In genomic region chr11:69364376-69364775, GRCm38 (mm10) we compare ENCODE assay signal across 9 mouse cellular contexts. TPM values are rescaled to one million over a fixed set of nuclear protein-coding genes. Genes with fewer than 3 reads are reported as not detected.
DNase-seq lines count a peak whose midpoint lies in the region; ATAC-seq and TF ChIP-seq lines count a peak whose summit lies in the region.
"Had no signal": no experiment of that assay in that cellular context is flagged by ENCODE, and none has a peak within 500 bp of the region (broad histone marks: within the 10 kb centered on the region; RNA-seq: fewer than 3 reads in every experiment).

No protein-coding gene starts in this region.

- H3K27me3 ChIP-seq in liver, adult 2 months (ENCODE audit: control insufficient read depth, insufficient read depth, low read length) = no peaks in the 10 kb centered on the region
- no peaks in the 10 kb centered on the region for H3K27me3 ChIP-seq in hindbrain, embryonic 12.5 days
- H3K27me3 ChIP-seq in limb, embryonic 12.5 days = no peaks in the 10 kb centered on the region
- no peaks in the 10 kb centered on the region for H3K27me3 ChIP-seq in small intestine, adult 2 months (ENCODE audit: control insufficient read depth, insufficient read depth, low read length)

- ATAC-seq in hindbrain, embryonic 12.5 days (ENCODE audit: low FRiP score) = no peak
- ATAC-seq in limb, embryonic 12.5 days (ENCODE audit: insufficient number of reproducible peaks, insufficient read depth, low FRiP score, low TSS enrichment, low read depth) = no peak

- no peak for TF ChIP-seq POLR2A in liver, adult 2 months (IDR thresholded peaks at IDR 0.05; ENCODE audit: extremely low read depth, insufficient read depth, low read length)
- peak; percentile 45; the same call in 1 of the 2 replicates for TF ChIP-seq POLR2A in small intestine, adult 2 months (IDR thresholded peaks at IDR 0.05; ENCODE audit: low read depth, low read length)

- peak overlapping the region; percentile 63 for H3K4me2 ChIP-seq in hindbrain, embryonic 12.5 days (replicated peaks)
- peak overlapping the region; percentile 97 for H3K4me2 ChIP-seq in limb, embryonic 12.5 days

- WGBS in liver, adult 2 months = 9% methylated on average over 8 of the region's 8 CpGs
- WGBS in hindbrain, embryonic 12.5 days = 56% methylated on average over 8 of the region's 8 CpGs
- 54% methylated on average over 8 of the region's 8 CpGs for WGBS in limb, embryonic 12.5 days
- WGBS in small intestine, adult 2 months = 11% methylated on average over 8 of the region's 8 CpGs

- peaks cover 22% of the 10 kb centered on the region for H3K4me1 ChIP-seq in liver, adult 2 months (ENCODE audit: control insufficient read depth, insufficient read depth, low read length)
- peaks cover 32% of the 10 kb centered on the region for H3K4me1 ChIP-seq in hindbrain, embryonic 12.5 days
- peaks cover 35% of the 10 kb centered on the region for H3K4me1 ChIP-seq in limb, embryonic 12.5 days (replicated peaks)
- H3K4me1 ChIP-seq in small intestine, adult 2 months (ENCODE audit: control insufficient read depth, insufficient read depth, insufficient read length, low read length) = peaks cover 26% of the 10 kb centered on the region

- no peak for TF ChIP-seq CTCF in liver, adult 2 months (IDR thresholded peaks at IDR 0.05; ENCODE audit: low read depth, low read length)
- TF ChIP-seq CTCF in small intestine, adult 2 months (IDR thresholded peaks at IDR 0.05; ENCODE audit: extremely low read depth, insufficient read length, insufficient replicate concordance, low read depth, low read length) = no peak

- H3K79me2 ChIP-seq in liver, adult 2 months (ENCODE audit: control insufficient read depth, insufficient read depth, low read length) = peaks cover 8% of the 10 kb centered on the region; the same call in 1 of the 2 replicates

- no peaks in the 10 kb centered on the region for H3K9me3 ChIP-seq in hindbrain, embryonic 12.5 days (replicated peaks)
- no peaks in the 10 kb centered on the region for H3K9me3 ChIP-seq in limb, embryonic 12.5 days
- H3K9me3 ChIP-seq: G1E had no signal

- peak overlapping the region; percentile 57 for H3K4me3 ChIP-seq in liver, adult 2 months (ENCODE audit: insufficient read depth, low read depth, low read length)
- H3K4me3 ChIP-seq in hindbrain, embryonic 12.5 days = 0 out of 2 replicates have a peak overlapping the region, but pooled peaks have one; percentile 7
- H3K4me3 ChIP-seq in limb, embryonic 12.5 days (replicated peaks) = 0 out of 2 replicates have a peak overlapping the region, but pooled peaks have one; percentile 95
- peak overlapping the region; percentile 58 for H3K4me3 ChIP-seq in small intestine, adult 2 months (ENCODE audit: low read depth, low read length)

- peak overlapping the region; percentile 63 for H3K9ac ChIP-seq in liver, adult 2 months (ENCODE audit: low read depth, low read length)
- 0 out of 2 replicates have a peak overlapping the region, but pooled peaks have one; percentile 59 for H3K9ac ChIP-seq in hindbrain, embryonic 12.5 days
- H3K9ac ChIP-seq in limb, embryonic 12.5 days (replicated peaks) = no peak overlapping the region

- peak overlapping the region; percentile 95 for H3K27ac ChIP-seq in liver, adult 2 months (replicated peaks; ENCODE audit: insufficient read depth, low read depth, low read length)
- peak overlapping the region; percentile 100; the same call in 1 of the 2 replicates for H3K27ac ChIP-seq in hindbrain, embryonic 12.5 days
- peak overlapping the region; percentile 100 for H3K27ac ChIP-seq in limb, embryonic 12.5 days
- peak overlapping the region; percentile 98 for H3K27ac ChIP-seq in small intestine, adult 2 months (ENCODE audit: insufficient read depth, low read depth, low read length)

- peak; percentile 95 for DNase-seq in liver, adult 2 months (ENCODE audit: extremely low read depth, low read depth, low spot score)
- no peak for DNase-seq in liver
- no peak for DNase-seq in left cerebral cortex, adult 9 months (ENCODE audit: low spot score in 2 of 2)
- DNase-seq in lung, postnatal 25 days (ENCODE audit: low spot score) = no peak
- DNase-seq in frontal cortex, adult 2 months (ENCODE audit: extremely low spot score in 1 of 2, low spot score in 1 of 2) = no peak

- peaks cover 28% of the 10 kb centered on the region for H3K36me3 ChIP-seq in liver, adult 2 months (ENCODE audit: control insufficient read depth, insufficient read depth, low read length)
- H3K36me3 ChIP-seq in hindbrain, embryonic 12.5 days = peaks cover 43% of the 10 kb centered on the region
- peaks cover 51% of the 10 kb centered on the region for H3K36me3 ChIP-seq in limb, embryonic 12.5 days
- peaks cover 34% of the 10 kb centered on the region for H3K36me3 ChIP-seq in small intestine, adult 2 months (ENCODE audit: control insufficient read depth, insufficient read depth, low read length)

RNA-seq across cellular contexts. Expression of gene Chd3, which starts 4.8 kb away (rescaled TPM):
- total RNA-seq in liver, adult 2 months (2014; rRNA removed) = 45.2 and 57.5 TPM in 2 replicates
- 55.2 and 80.2 TPM in 2 replicates for polyA plus RNA-seq in liver, adult 2 months (2012; rRNA removed)
- polyA plus RNA-seq in hindbrain, embryonic 12.5 days (2016; fragmentation: Nextera tagmentation; extraction: Ambion mirVana) = 93.4 and 97.6 TPM in 2 replicates
- polyA plus RNA-seq in limb, embryonic 12.5 days (2016; fragmentation: Nextera tagmentation; extraction: Ambion mirVana) = 121 and 124 TPM in 2 replicates
- 86.3 and 240 TPM in 2 replicates for polyA plus RNA-seq in small intestine, adult 2 months (2012; rRNA removed)
- 374 and 399 TPM in 2 replicates for polyA plus RNA-seq in frontal cortex, adult 2 months (2012; rRNA removed)

RNA-seq across cellular contexts. Expression of gene Rnf227, which starts 24.1 kb away (rescaled TPM):
- total RNA-seq in liver, adult 2 months (2014; rRNA removed) = 0.55 and 0.67 TPM in 2 replicates
- 0.35 and 0.41 TPM in 2 replicates for polyA plus RNA-seq in liver, adult 2 months (2012; rRNA removed)
- 49.0 and 54.6 TPM in 2 replicates for polyA plus RNA-seq in hindbrain, embryonic 12.5 days (2016; fragmentation: Nextera tagmentation; extraction: Ambion mirVana)
- polyA plus RNA-seq in limb, embryonic 12.5 days (2016; fragmentation: Nextera tagmentation; extraction: Ambion mirVana) = 23.7 and 28.2 TPM in 2 replicates
- 0.25 and 0.65 TPM in 2 replicates for polyA plus RNA-seq in small intestine, adult 2 months (2012; rRNA removed)
- 130 and 138 TPM in 2 replicates for polyA plus RNA-seq in frontal cortex, adult 2 months (2012; rRNA removed)
- polyA plus RNA-seq: G1E had no signal

RNA-seq across cellular contexts. Expression of gene Naa38, which starts 30.9 kb away (rescaled TPM):
- total RNA-seq in liver, adult 2 months (2014; rRNA removed) = 86.6 and 91.5 TPM in 2 replicates
- 133 and 150 TPM in 2 replicates for polyA plus RNA-seq in liver, adult 2 months (2012; rRNA removed)
- polyA plus RNA-seq in hindbrain, embryonic 12.5 days (2016; fragmentation: Nextera tagmentation; extraction: Ambion mirVana) = 94.0 and 103 TPM in 2 replicates
- polyA plus RNA-seq in limb, embryonic 12.5 days (2016; fragmentation: Nextera tagmentation; extraction: Ambion mirVana) = 126 and 136 TPM in 2 replicates
- polyA plus RNA-seq in small intestine, adult 2 months (2012; rRNA removed) = 129 and 163 TPM in 2 replicates
- polyA plus RNA-seq in frontal cortex, adult 2 months (2012; rRNA removed) = 179 and 182 TPM in 2 replicates

RNA-seq across cellular contexts. Expression of gene Cyb5d1, which starts 31.1 kb away (rescaled TPM):
- total RNA-seq in liver, adult 2 months (2014; rRNA removed) = 33.9 and 40.7 TPM in 2 replicates
- polyA plus RNA-seq in liver, adult 2 months (2012; rRNA removed) = 21.1 and 22.1 TPM in 2 replicates
- 48.0 and 50.5 TPM in 2 replicates for polyA plus RNA-seq in hindbrain, embryonic 12.5 days (2016; fragmentation: Nextera tagmentation; extraction: Ambion mirVana)
- polyA plus RNA-seq in limb, embryonic 12.5 days (2016; fragmentation: Nextera tagmentation; extraction: Ambion mirVana) = 42.5 and 42.6 TPM in 2 replicates
- polyA plus RNA-seq in small intestine, adult 2 months (2012; rRNA removed) = 4.3 and 5.3 TPM in 2 replicates
- polyA plus RNA-seq in frontal cortex, adult 2 months (2012; rRNA removed) = 34.2 and 35.7 TPM in 2 replicates

RNA-seq across cellular contexts. Expression of gene Tmem88, which starts 33.7 kb away (rescaled TPM):
- 1.3 and 1.7 TPM in 2 replicates for total RNA-seq in liver, adult 2 months (2014; rRNA removed)
- polyA plus RNA-seq in liver, adult 2 months (2012; rRNA removed) = 6.7 and 8.5 TPM in 2 replicates
- 13.2 and 14.8 TPM in 2 replicates for polyA plus RNA-seq in hindbrain, embryonic 12.5 days (2016; fragmentation: Nextera tagmentation; extraction: Ambion mirVana)
- 24.2 and 25.4 TPM in 2 replicates for polyA plus RNA-seq in limb, embryonic 12.5 days (2016; fragmentation: Nextera tagmentation; extraction: Ambion mirVana)
- polyA plus RNA-seq in small intestine, adult 2 months (2012; rRNA removed) = 11.2 and 16.5 TPM in 2 replicates
- 4.1 and 4.6 TPM in 2 replicates for polyA plus RNA-seq in frontal cortex, adult 2 months (2012; rRNA removed)

Comparison
In these comparisons a context has a peak if more than half of its experiments do, and no peak if none do; other contexts are left out.
1. H3K4me3 ChIP-seq: peak in every context shown above with its lines; median percentile 95 in limb, embryonic 12.5 days; 58 in small intestine, adult 2 months; 57 in liver, adult 2 months; 7 in hindbrain, embryonic 12.5 days.
2. RNA of gene Rnf227, which starts 24.1 kb away (polyA plus RNA-seq): 130 to 138 TPM in frontal cortex, adult 2 months, 49.0 to 54.6 TPM in hindbrain, embryonic 12.5 days and 23.7 to 28.2 TPM in limb, embryonic 12.5 days; 0.35 to 0.41 TPM in liver, adult 2 months and 0.25 to 0.65 TPM in small intestine, adult 2 months; every median in the first group is over 10 times any median in the second.
3. Peak in every context shown above with its lines, with median percentiles within 50 percentile points of each other: H3K27ac ChIP-seq.